Mouse (Mus musculus) kidney, adult 2 months (tissue): Measurements from ENCODE around the gene Lyz1. TPM values are rescaled to one million over a fixed set of nuclear protein-coding genes. Genes with fewer than 3 reads are reported as not detected.
"Not testable (repeated sequence)": the region's sequence is repeated elsewhere in the genome, so short reads cannot be mapped to it uniquely, and the experiment has no call there.

Experiments used
- DNase-seq: peaks from one replicate; pipeline ENCODE4 v3.0.0; 2021
- H3K27ac ChIP-seq: fragments of 200-500 bp; 2 replicates; pipeline ENCODE4 v1.5.1; 2012; ENCODE audit warnings: low read depth, low read length, control low read depth, inconsistent platforms; ENCODE audit not compliant: insufficient read depth
- H3K27me3 ChIP-seq: fragments of 200-500 bp; replicated peaks from 2 replicates; pipeline ENCODE4 v1.6.1; 2012; ENCODE audit warnings: mild to moderate bottlenecking, moderate library complexity, low read length, inconsistent platforms; ENCODE audit not compliant: control insufficient read depth, insufficient read depth
- H3K36me3 ChIP-seq: fragments of 200-500 bp; 2 replicates; pipeline ENCODE4 v1.6.1; 2012; ENCODE audit warnings: mild to moderate bottlenecking, moderate library complexity, low read length, inconsistent platforms; ENCODE audit not compliant: control insufficient read depth, insufficient read depth
- H3K4me1 ChIP-seq: fragments of 200-500 bp; 2 replicates; pipeline ENCODE4 v1.6.1; 2011; ENCODE audit warnings: low read length; ENCODE audit not compliant: control insufficient read depth, insufficient read depth
- H3K4me3 ChIP-seq: fragments of 200-500 bp; 2 replicates; pipeline ENCODE4 v1.5.1; 2011; ENCODE audit warnings: mild to moderate bottlenecking, low read depth, low read length, control low read depth; ENCODE audit not compliant: insufficient read depth
- CTCF ChIP-seq: fragments of 200-500 bp; conservative IDR thresholded peaks from 2 replicates; pipeline ENCODE4 v1.5.1; 2011; ENCODE audit warnings: low read depth, mild to moderate bottlenecking, control low read depth, low read length, moderate library complexity, mixed read lengths; ENCODE audit not compliant: insufficient read depth, insufficient read length
- POLR2A ChIP-seq: fragments of 200-500 bp; IDR thresholded peaks from one replicate; pipeline ENCODE4 v1.6.1; 2011; ENCODE audit warnings: low read depth, low read length, control low read depth
- WGBS: fragments of 180-500 bp; shearing (Covaris S2); methylation state at CpG from one replicate; pipeline ENCODE4 v1.1.7; 2018; 5-methylcytosine and 5-hydroxymethylcytosine counted together
- polyA plus RNA-seq: library from polyadenylated mRNA; depleted of rRNA; stranded (reverse); fragments of >200 nt; gene quantifications from 2 replicates; pipeline ENCODE4 v1.2.3, GENCODE M21; 2012

Lyz1 gene
- polyA plus RNA-seq, 1 experiment, result 6.2 TPM

- TF ChIP-seq POLR2A (no peak), CTCF (no peak)
- no peaks in the 10 kb centered on the region for H3K4me1 ChIP-seq
- DNase-seq, result no peak
- no peaks in the 10 kb centered on the region for H3K27me3 ChIP-seq
- H3K4me3 ChIP-seq, result no peak overlapping the region
- no peak overlapping the region for H3K27ac ChIP-seq
- 77% methylated on average over 5 of the region's 5 CpGs for WGBS
- H3K36me3 ChIP-seq, result no peaks in the 10 kb centered on the region
Observed at GRCm38 (mm10) chr10:117299901-117300520, 7.3 kb upstream of the Lyz1 start.

- Histone ChIP-seq H3K4me1 (no peaks in the 10 kb centered on the region), H3K27me3 (no peaks in the 10 kb centered on the region), H3K27ac (no peak overlapping the region), H3K36me3 (no peaks in the 10 kb centered on the region), H3K4me3 (no peak overlapping the region)
- TF ChIP-seq POLR2A (no peak), CTCF (no peak)
- 85% methylated on average over 4 of the region's 4 CpGs for WGBS
- DNase-seq, result no peak
Observed at GRCm38 (mm10) chr10:117299106-117299505, 6.4 kb upstream of the Lyz1 start.

- Histone ChIP-seq H3K36me3 (no peaks in the 10 kb centered on the region), H3K27ac (no peak overlapping the region), H3K4me3 (no peak overlapping the region), H3K4me1 (no peaks in the 10 kb centered on the region), H3K27me3 (no peaks in the 10 kb centered on the region)
- no peak for DNase-seq
- WGBS, result 79% methylated on average over 6 of the region's 6 CpGs
- TF ChIP-seq POLR2A (no peak), CTCF (no peak)
Observed at GRCm38 (mm10) chr10:117298336-117298735, 5.7 kb upstream of the Lyz1 start.

GRCm38 (mm10) chr10:117290936-117291335 lies 1.7 kb downstream of the Lyz1 start:
- H3K27ac ChIP-seq, H3K4me3 ChIP-seq, DNase-seq, H3K27me3 ChIP-seq, H3K36me3 ChIP-seq, H3K4me1 ChIP-seq: not testable (repeated sequence)
- WGBS, result 91% methylated on average over 6 of the region's 6 CpGs

- Histone ChIP-seq H3K36me3 (no peaks in the 10 kb centered on the region), H3K27ac (no peak overlapping the region), H3K4me1 (no peaks in the 10 kb centered on the region), H3K27me3 (no peaks in the 10 kb centered on the region), H3K4me3 (no peak overlapping the region)
- TF ChIP-seq CTCF (no peak), POLR2A (no peak)
- WGBS, result 42% methylated on average over 6 of the region's 6 CpGs
- DNase-seq, result no peak
Observed at GRCm38 (mm10) chr10:117290046-117290870, 2.4 kb downstream of the Lyz1 start.

- H3K27ac ChIP-seq, DNase-seq, H3K4me1 ChIP-seq, H3K4me3 ChIP-seq, H3K36me3 ChIP-seq, H3K27me3 ChIP-seq: not testable (repeated sequence)
- WGBS, result 75% methylated on average over 5 of the region's 5 CpGs
Observed at GRCm38 (mm10) chr10:117289034-117289505, 3.6 kb downstream of the Lyz1 start.

GRCm38 (mm10) chr10:117288197-117289033 lies 4.3 kb downstream of the Lyz1 start:
- H3K4me1 ChIP-seq, result no peaks in the 10 kb centered on the region

More at GRCm38 (mm10) chr10:117288197-117289033, 4.3 kb downstream of the Lyz1 start:
- Histone ChIP-seq H3K27me3 (no peaks in the 10 kb centered on the region), H3K4me3 (no peak overlapping the region), H3K27ac (no peak overlapping the region), H3K36me3 (no peaks in the 10 kb centered on the region)
- 94% methylated on average over 9 of the region's 9 CpGs for WGBS
- no peak for DNase-seq
- TF ChIP-seq CTCF, result no peak
- TF ChIP-seq POLR2A, result no peak
